10 mouse cellular contexts compared by ENCODE assay signal in the genomic region with DNA sequence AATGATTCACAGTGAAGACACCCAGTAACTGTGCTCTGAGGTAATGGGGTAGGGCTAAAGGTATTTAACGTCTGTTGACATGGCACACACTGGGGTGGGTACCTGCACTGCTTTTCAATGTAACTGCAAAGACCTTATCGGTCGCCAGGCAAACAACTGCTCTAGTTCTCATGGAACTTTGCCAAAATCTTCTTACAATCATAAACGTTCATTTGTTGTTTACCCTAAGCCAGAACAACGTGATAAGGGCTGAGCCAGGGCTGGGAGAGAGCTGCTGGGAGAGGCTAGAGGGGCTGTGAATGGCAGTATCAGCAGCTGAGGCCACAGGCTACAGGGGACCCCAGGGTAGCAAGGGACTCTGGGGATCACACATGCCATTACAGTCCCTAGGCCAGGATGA.
DNase-seq lines count a peak whose midpoint lies in the region; ATAC-seq lines count a peak whose summit lies in the region.
"Had no signal": no experiment of that assay in that cellular context is flagged by ENCODE, and none has a peak within 500 bp of the region (broad histone marks: within the 10 kb centered on the region; RNA-seq: fewer than 3 reads in every experiment).

No protein-coding gene starts in this region.

- no peaks in the 10 kb centered on the region for H3K27me3 ChIP-seq in lung, embryonic 16.5 days (ENCODE audit: control insufficient read depth, insufficient read depth, low read depth, low read length)
- no peaks in the 10 kb centered on the region for H3K27me3 ChIP-seq in stomach, embryonic 16.5 days (ENCODE audit: control insufficient read depth, insufficient read depth, low read length)
- no peaks in the 10 kb centered on the region for H3K27me3 ChIP-seq in heart, embryonic 12.5 days (replicated peaks)

- H3K4me1 ChIP-seq in lung, embryonic 16.5 days (replicated peaks; ENCODE audit: control insufficient read depth, insufficient read depth, low read length): peaks cover 19% of the 10 kb centered on the region; the same call in 1 of the 2 replicates
- peaks cover 11% of the 10 kb centered on the region; the same call in 1 of the 2 replicates for H3K4me1 ChIP-seq in stomach, embryonic 16.5 days (ENCODE audit: control insufficient read depth, insufficient read depth, low read length)
- H3K4me1 ChIP-seq in heart, embryonic 12.5 days (replicated peaks): peaks cover 5% of the 10 kb centered on the region

- no peak overlapping the region for H3K9ac ChIP-seq in lung, embryonic 16.5 days (ENCODE audit: low read length)
- no peak overlapping the region for H3K9ac ChIP-seq in stomach, embryonic 16.5 days (ENCODE audit: low read length)
- no peak overlapping the region for H3K9ac ChIP-seq in heart, embryonic 12.5 days
- H3K9ac ChIP-seq: hindbrain, embryonic 14.5 days had no signal

- ATAC-seq in lung, embryonic 16.5 days (ENCODE audit: low read depth): peak; percentile 91
- ATAC-seq in stomach, embryonic 16.5 days (ENCODE audit: insufficient read depth, low FRiP score): peak; percentile 96
- ATAC-seq in heart, embryonic 12.5 days (ENCODE audit: insufficient number of reproducible peaks, low FRiP score): no peak

- 14% methylated on average over 5 of the region's 5 CpGs for WGBS in large intestine, adult 2 months
- 11% methylated on average over 5 of the region's 5 CpGs for WGBS in lung, embryonic 16.5 days
- 21% methylated on average over 5 of the region's 5 CpGs for WGBS in stomach, embryonic 16.5 days
- 24% methylated on average over 5 of the region's 5 CpGs for WGBS in heart, embryonic 12.5 days

- H3K4me2 ChIP-seq in lung, embryonic 16.5 days (ENCODE audit: low read depth, low read length): no peak overlapping the region
- no peak overlapping the region for H3K4me2 ChIP-seq in stomach, embryonic 16.5 days (ENCODE audit: low read depth, low read length)
- H3K4me2 ChIP-seq in heart, embryonic 12.5 days: no peak overlapping the region
- H3K4me2 ChIP-seq: hindbrain, embryonic 14.5 days had no signal

- peak overlapping the region; percentile 15; the same call in 1 of the 2 replicates for H3K27ac ChIP-seq in lung, embryonic 16.5 days (ENCODE audit: low read length)
- peak overlapping the region; percentile 52 for H3K27ac ChIP-seq in stomach, embryonic 16.5 days (ENCODE audit: low read length)
- no peak overlapping the region for H3K27ac ChIP-seq in heart, embryonic 12.5 days (ENCODE audit: poor library complexity, severe bottlenecking)
- H3K27ac ChIP-seq: hindbrain, embryonic 14.5 days had no signal

- H3K36me3 ChIP-seq in lung, embryonic 16.5 days (ENCODE audit: control insufficient read depth, insufficient read depth, low read length): no peaks in the 10 kb centered on the region
- H3K36me3 ChIP-seq in stomach, embryonic 16.5 days (ENCODE audit: control insufficient read depth, insufficient read depth, low read length): no peaks in the 10 kb centered on the region
- no peaks in the 10 kb centered on the region for H3K36me3 ChIP-seq in heart, embryonic 12.5 days

- no peaks in the 10 kb centered on the region for H3K9me3 ChIP-seq in lung, embryonic 16.5 days (ENCODE audit: control insufficient read depth, low read length)
- no peaks in the 10 kb centered on the region for H3K9me3 ChIP-seq in stomach, embryonic 16.5 days (replicated peaks; ENCODE audit: control insufficient read depth, low read length)
- H3K9me3 ChIP-seq in heart, embryonic 12.5 days (replicated peaks): no peaks in the 10 kb centered on the region

- DNase-seq in ovary, postnatal 36 days (ENCODE audit: low spot score): peak; percentile 44
- no peak for DNase-seq in ovary, postnatal 10 days (ENCODE audit: low spot score)
- peak; percentile 68 for DNase-seq in large intestine, adult 2 months (ENCODE audit: low read depth, low spot score)
- DNase-seq in adrenal gland, postnatal 36 days: no peak
- DNase-seq: cerebellum, adult 8-10 months; kidney, postnatal 14 days had no signal

- H3K4me3 ChIP-seq in lung, embryonic 16.5 days (ENCODE audit: low read length): no peak overlapping the region
- H3K4me3 ChIP-seq in stomach, embryonic 16.5 days (replicated peaks; ENCODE audit: low read length): no peak overlapping the region
- H3K4me3 ChIP-seq in heart, embryonic 12.5 days: no peak overlapping the region

Comparison
In these comparisons a context has a peak if more than half of its experiments do, and no peak if none do; other contexts are left out.
1. DNase-seq: peak in ovary, postnatal 36 days (single experiment) and large intestine, adult 2 months (single experiment); none in ovary, postnatal 10 days (single experiment) and adrenal gland, postnatal 36 days (0 of 2).